Mouse (Mus musculus): Measurements from ENCODE around the gene Ccdc92. TPM values are rescaled to one million over a fixed set of nuclear protein-coding genes. Genes with fewer than 3 reads are reported as not detected.

The Ccdc92 gene
- under 1 TPM; 0.30 to 0.45 TPM for total RNA-seq (2021)
- long read RNA-seq, experiment 1, result 0 reads
- long read RNA-seq, experiment 2, result 0 reads

GRCm38 (mm10) chr5:124862013-124862866, at the start of gene Ccdc92, which contains the start of gene Zfp664:
Gene Ccdc92 (minus strand): TSS chr5:124862424.
Gene Zfp664 (plus strand): TSS chr5:124862691.
- peak; percentile 97 for DNase-seq (ENCODE audit: low spot score)

DNA sequence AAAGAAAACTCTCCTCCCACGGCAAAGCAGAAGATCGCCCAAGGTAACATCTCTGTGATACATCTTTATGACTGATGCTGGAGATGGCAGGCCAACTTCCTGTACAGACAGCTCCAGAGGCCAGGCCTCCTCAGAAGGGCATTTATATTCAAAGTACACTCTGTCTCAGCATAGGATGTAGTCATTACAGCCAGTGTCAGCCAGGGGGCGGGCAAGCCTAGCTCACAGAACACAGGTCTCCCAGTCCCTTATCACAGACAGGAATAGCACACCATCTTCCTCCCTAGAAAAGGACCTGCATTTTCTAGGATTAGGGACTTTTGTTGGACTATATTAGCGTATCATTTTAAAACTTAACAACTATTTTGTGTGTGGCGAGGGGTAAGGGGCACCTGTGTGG, 46.6 kb upstream of the Ccdc92 start:
- peak; percentile 81 for DNase-seq (ENCODE audit: low spot score)

GRCm38 (mm10) chr5:124906890-124907289, 44.7 kb upstream of the Ccdc92 start:
- DNase-seq (ENCODE audit: low spot score), result no peak

- DNase-seq (ENCODE audit: low spot score), result no peak
These were observed 41.6 kb upstream of the Ccdc92 start for GRCm38 (mm10) chr5:124903852-124904251.

- DNase-seq (ENCODE audit: low spot score), result no peak
These were observed 40.0 kb upstream of the Ccdc92 start for GRCm38 (mm10) chr5:124902195-124902594.

- DNase-seq (ENCODE audit: low spot score), result peak; percentile 59
These were observed 39.5 kb upstream of the Ccdc92 start for GRCm38 (mm10) chr5:124901675-124902074.

DNA sequence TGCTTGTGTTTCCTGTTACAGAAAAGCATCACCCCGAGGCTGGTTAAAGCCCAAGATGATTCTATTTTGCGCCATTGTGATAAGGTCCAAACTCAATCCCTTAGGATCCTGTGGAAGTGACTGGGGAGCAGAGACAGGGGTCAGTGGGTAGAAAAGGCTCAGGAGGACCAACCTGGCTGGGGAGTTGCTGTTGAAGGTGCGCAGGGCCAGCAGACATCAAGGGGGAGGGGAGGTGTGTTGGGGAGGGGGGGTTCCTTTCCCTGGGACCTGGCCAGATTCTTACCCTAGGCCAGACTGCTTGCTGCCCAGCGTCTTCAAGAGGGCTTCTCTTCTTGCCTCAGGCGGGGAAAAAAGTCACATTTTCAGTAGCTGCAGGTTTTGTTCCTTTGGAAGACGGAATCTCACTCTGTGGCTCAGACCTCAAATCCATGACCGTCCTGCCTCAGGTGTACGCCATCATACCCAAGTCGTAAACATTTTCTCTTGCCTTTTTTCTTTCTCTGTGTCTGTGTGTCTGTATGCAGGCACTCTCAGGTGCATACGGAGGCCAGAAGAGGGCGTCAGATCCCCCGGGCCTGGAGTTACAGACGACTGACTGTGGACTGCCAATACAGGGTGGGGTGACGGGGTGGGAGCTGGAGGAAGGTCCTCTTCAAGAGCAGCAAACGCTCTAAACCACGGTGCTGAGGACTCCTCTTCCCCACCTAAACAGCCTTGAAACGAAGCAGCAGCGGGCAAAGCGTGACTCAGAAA, 38.7 kb upstream of the Ccdc92 start:
- no peak for DNase-seq (ENCODE audit: low spot score)

DNA sequence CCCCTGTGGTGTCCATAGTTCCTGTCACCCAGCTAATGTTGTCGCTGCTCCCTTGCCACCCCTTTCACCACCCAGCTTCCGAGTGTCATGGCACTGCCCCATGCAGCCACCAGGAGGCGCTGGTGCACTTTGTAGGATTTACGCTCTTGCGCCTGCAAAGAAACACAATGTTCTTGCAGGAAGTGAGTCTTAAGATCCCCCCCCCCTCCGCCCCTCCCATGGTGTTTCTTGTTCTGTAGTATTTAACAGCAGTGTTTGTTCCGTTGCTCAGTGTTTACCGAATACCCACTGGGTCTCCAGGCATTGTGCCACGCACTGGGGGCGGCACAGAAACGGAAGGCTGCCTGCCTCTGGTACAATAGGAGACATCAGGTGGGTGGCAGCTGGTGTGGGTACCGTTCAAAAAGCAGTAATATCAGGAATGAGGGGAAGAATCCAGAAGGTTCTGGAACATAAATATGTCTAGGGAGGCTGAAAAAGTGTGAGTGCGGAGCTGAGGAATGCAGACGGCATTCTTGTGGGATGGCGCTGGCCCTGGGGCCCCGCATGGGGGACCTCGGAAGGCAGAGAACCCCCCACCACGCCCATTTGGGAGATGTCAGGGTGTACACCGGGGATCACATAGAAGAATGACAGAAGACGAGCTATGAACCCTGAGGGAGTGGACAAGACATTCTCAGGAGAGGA, 37.9 kb upstream of the Ccdc92 start:
- DNase-seq (ENCODE audit: low spot score), result peak; percentile 87

DNA sequence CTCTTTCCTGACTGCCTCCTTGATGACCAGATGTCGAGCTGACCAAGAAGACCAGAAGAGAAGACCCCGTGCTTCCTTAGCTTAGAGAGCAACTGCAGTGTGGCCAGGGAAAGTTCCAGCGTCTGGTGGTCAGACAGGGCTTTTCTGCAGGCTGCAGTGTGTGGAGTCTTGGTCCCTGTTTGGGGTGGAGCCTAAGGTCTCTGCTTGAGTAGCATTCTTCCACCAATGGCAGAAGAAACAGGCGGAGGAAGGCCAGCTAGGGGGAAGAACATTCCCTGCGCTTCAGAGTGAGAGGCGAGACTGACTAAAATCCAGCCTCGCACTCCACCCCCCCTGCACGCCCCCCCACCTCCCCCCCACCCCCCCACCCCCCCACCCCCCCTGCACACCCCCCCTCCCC, 33.9 kb upstream of the Ccdc92 start:
- no peak for DNase-seq (ENCODE audit: low spot score)

DNA sequence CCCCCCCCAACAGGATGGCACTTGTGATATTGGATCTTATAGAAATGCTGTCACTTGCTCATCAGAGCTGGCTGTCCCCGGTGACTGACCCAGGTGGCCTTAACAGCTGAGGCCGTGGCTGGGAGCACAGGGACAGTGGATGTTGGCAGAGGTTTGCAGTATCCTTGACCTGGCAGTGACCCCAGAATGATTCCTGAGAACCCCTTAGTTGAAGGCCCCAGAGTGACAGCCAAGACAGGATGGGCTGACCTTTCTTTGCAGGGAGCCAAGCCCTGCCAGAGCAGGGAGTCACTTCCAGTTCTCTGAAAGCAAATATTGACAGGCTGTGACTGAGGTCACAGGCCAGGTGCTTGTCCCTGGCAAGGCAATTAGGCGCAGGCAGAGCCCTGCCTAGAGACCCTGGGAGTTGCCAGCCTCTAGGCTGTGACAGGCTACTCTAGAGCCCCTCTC, 29.7 kb upstream of the Ccdc92 start:
- DNase-seq (ENCODE audit: low spot score), result peak; percentile 93

- DNase-seq (ENCODE audit: low spot score), result no peak
These were observed 26.4 kb upstream of the Ccdc92 start for GRCm38 (mm10) chr5:124888661-124889060.

DNA sequence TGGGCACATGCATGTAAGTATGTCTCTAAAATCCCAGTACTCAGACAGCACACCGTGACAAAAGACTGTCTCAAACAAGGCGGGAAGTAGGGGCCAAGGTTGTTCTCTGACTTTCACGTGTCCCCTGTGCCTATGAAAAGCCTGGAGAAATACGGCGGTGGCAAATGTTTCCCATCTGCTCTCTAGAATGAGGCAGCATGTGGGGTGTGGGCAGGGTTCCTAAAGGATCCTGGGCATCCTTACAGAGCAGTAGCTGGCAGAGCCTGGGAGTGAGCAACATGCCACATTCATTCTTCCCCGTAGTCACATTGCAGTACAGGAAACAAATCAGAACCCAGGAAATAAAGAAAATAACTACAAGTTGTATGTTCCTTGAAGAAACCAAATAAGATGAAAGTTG, 21.7 kb upstream of the Ccdc92 start:
- DNase-seq (ENCODE audit: low spot score), result no peak

DNA sequence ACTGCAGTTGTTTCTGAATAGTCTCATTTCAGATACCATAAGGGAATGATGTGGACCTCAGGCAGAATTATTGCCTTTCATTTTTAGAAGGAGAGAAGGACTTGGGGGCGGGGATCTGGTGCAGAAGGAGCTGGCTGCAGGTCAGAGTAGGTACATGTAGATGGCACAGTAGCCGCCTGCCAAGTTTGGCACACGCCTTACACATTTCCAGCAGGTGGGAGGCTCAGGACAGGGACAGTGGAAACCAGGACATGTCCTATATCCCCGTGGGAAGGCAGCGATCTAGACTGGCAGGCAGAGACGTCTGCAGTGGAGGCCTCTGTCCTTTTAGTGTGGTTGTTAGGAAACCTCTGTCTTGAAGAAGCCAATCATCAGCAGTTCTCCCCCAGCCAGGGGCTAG, 17.6 kb upstream of the Ccdc92 start:
- DNase-seq (ENCODE audit: low spot score), result no peak

DNA sequence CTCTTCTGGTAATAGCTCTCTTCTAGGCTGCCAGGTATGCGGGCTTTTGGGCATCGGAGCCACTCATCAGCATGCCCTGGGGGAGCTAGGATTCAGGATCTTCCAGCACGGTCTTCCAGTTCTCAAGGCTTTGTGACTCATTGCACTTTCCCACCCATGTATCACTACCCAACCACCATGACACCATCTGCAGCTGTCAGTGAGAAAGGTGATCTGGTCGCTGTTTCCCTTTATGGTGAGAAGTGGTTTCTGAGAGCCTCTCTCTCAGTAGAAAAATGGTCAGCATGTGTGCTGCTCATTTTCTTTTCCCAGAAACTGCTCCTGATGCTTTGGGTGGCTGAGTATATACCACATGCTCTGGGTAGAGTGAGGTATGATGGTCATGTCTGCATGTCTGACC, 17.0 kb upstream of the Ccdc92 start:
- DNase-seq (ENCODE audit: low spot score), result no peak

DNA sequence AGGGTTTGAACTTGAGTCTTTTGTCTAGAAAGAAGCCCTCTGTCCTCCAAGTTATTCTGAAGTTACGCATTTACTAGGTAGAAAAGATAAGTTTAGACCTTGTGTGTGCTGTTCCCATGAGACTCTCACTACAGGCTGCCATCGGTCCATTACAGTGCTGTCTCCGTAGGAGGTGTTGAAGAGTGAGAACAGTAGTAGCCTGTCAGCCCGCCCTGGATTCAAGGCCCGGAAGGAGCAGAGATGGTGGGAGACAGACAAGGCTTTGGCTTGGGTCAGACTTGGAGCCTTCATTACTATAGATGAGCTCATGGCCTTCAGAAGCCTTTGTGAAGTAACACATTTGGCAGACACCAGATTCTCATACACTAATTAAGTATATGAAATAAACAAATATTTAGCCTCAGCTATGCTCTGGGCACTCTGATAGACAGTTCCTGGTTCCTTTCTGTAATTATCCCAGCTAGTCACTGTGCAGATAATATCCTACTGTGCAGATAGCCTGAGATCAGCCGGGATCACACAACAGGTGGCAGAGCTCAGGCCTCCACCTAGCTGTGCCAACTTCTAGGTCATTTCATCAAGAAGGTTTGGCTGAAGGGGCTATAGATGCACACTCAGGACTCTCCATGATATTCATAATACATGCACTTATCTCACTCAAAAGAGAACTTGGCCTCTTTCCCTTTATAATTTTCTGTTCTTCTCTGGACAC, 11.8 kb upstream of the Ccdc92 start:
- DNase-seq (ENCODE audit: low spot score), result no peak

- DNase-seq (ENCODE audit: low spot score), result no peak
These were observed 10.9 kb upstream of the Ccdc92 start for GRCm38 (mm10) chr5:124873096-124873495.

GRCm38 (mm10) chr5:124872033-124872432, 9.8 kb upstream of the Ccdc92 start:
- DNase-seq (ENCODE audit: low spot score), result peak; percentile 22

GRCm38 (mm10) chr5:124868981-124869380, 6.8 kb upstream of the Ccdc92 start:
- peak; percentile 45 for DNase-seq (ENCODE audit: low spot score)

DNA sequence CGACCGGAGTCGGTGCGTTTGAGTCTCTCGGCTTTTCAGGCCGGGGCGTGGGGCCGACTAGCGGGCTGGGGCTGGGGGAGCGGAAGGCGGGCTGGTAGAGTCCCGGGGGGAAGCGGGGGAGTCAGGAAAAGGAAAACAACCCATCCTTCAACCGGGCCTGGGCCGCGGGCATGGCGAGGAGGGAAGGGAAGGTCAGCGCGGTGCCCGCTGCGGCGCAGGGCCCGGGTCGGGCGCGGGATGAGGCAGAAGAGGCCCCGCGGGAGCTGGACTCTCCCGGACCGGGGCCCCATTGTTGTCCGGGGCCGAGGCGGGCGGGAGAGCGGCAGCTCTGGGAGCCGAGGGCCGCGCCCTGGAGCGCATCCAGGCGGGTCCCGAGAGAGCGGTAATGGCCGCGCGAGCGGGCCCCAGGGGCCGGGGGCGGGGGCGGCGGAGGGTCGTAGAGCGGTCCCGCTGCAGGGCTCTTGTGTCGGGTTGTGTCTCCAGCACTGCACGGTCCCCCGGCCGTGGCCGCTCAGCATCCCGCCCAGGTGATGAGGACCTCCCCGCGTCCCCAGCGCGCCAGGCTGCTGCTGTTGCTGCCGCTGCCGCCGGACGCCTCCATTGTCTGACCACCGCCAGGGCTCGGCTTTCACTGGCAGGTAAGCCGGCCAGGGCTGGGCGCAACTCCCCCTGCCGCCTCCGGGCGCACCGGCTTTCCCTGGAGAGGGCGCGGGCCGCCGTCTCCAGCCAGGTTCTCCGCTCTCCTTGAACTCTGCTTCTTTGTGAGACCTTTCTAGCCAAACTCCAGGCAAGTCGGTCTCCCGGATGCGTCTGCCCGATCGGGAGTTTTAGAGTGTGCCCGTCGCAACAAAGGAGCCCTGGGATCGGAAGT, 882 bp upstream of the Ccdc92 start:
- no peak for DNase-seq (ENCODE audit: low spot score)

DNA sequence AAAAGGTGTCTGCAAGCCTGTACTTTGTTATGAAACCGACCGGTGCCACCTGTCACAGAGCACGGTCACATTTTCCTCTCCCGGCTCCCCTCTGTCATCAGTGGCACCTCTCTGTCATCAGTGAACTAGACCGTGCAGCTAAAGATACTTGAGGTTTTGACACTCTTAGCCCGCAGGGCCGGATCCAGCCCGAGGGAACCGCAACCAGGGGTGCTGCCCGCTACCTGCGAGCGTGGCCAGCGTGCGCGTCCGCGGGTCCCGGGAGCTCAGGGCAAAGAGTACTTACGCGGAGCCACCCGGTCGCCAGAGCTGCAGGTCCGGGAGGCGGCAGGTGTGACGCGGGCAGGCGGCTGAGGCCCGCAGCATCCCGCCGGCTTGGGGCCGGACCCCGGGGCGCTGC, 761 bp downstream of the Ccdc92 start:
- DNase-seq (ENCODE audit: low spot score), result peak; percentile 12

Measured in gastrocnemius, adult 18-20 months (tissue).